Mouse (Mus musculus): ENCODE results near the gene Dhx8. TPM values are rescaled to one million over a fixed set of nuclear protein-coding genes. Genes with fewer than 3 reads are reported as not detected.

Gene Dhx8
- polyA plus RNA-seq, 1 experiment from 2014 or later: 20.4 TPM

DNA sequence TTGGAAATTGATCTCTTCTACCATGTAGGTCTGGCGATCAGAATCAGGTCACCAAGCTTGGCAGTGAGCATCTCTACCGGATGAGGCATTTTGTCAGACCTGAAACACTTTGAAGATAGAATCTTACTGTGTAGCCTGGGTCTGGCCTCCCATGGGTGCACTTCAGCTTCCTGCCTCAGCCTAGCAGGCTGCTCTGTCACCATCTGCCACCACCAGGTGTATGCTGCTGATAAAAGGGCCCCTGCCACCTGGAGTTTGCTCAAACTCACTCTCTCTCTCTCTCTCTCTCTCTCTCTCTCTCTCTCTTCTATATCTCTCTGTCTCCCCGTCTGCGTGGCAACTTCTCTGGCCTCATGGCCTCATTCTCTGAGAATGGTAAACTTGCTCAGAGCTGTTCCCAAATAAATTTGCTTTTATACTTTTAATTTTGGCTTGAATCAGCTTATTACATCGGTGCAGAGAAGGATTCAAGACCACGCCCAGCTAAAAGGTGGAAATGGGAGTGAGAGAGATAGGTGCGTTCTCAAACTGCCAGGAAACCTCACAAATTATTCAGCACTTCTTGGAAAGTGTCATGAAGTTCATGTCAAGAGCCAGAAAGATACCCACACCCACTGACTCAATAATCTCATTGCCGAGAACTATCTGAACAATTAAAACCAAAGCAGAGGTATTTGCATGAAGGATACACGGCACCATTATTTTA is 35.4 kb upstream of the Dhx8 start:
- no peak for DNase-seq (ENCODE audit: low spot score)
- H3K9me3 ChIP-seq (replicated peaks; ENCODE audit: low read length): no peaks in the 10 kb centered on the region
- peaks cover 13% of the 10 kb centered on the region; the same call in 1 of the 2 replicates for H3K4me1 ChIP-seq (replicated peaks; ENCODE audit: insufficient read depth, low read length)
- H3K9ac ChIP-seq (ENCODE audit: low read depth, low read length): no peak overlapping the region
- WGBS: 93% methylated on average over 9 of the region's 9 CpGs
- H3K27me3 ChIP-seq (ENCODE audit: insufficient read depth, low read length): no peaks in the 10 kb centered on the region
- peak overlapping the region; percentile 63 for H3K27ac ChIP-seq
- H3K36me3 ChIP-seq (ENCODE audit: insufficient read depth, low read length): no peaks in the 10 kb centered on the region
- H3K4me2 ChIP-seq (ENCODE audit: low read length): no peak overlapping the region
- no peak for ATAC-seq (replicated peaks; ENCODE audit: low FRiP score, low read depth)
- no peak for TF ChIP-seq CTCF (IDR thresholded peaks at IDR 0.05; ENCODE audit: low read depth)
- no peak overlapping the region for H3K4me3 ChIP-seq (replicated peaks; ENCODE audit: low read depth, low read length)

DNA sequence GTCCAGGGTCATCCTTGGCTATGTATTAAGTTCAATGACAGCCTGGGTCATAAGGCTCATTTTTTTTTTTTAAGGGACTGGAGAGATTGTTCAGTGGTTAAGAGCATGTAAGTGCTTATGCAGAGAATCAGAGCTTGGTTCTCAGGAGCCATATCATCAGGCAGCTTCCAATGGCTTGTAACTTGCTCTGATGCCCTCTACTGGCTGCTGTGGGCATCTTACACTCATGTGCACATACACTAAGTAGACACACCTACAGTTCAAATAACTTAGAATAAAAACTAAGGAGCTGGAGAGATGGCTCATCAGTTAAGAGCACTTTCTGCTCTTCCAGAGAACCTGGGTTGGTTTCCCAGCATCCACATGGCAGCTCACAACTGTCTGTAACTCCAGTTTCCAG is 34.6 kb upstream of the Dhx8 start:
- DNase-seq (ENCODE audit: low spot score): no peak
- ATAC-seq (replicated peaks; ENCODE audit: low FRiP score, low read depth): no peak

DNA sequence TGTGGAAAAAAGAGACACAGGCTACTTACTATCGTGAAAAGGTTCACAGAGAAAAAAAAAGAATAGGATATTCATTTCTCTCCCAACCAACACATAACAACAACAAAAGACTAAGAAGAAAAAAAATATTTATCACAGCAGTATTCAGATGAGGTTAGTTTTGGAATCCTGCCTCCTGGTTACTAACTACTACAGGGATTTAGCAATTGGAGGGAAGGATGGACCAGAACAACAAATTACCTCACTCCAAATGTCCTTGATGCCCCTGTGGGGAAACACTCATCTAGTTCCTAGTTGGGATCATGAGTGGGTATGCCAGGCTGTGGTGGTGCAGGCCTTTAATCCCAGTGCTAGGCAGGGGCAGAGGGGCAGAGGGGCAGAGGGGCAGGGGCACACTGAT is 33.2 kb upstream of the Dhx8 start:
- WGBS: 92% methylated on average over 1 of the region's 1 CpGs
- Histone ChIP-seq H3K4me1 (replicated peaks; ENCODE audit: insufficient read depth, low read length) (peaks cover 13% of the 10 kb centered on the region; the same call in 1 of the 2 replicates), H3K4me2 (ENCODE audit: low read length) (no peak overlapping the region), H3K27me3 (ENCODE audit: insufficient read depth, low read length) (no peaks in the 10 kb centered on the region), H3K4me3 (replicated peaks; ENCODE audit: low read depth, low read length) (no peak overlapping the region), H3K9me3 (replicated peaks; ENCODE audit: low read length) (no peaks in the 10 kb centered on the region), H3K9ac (ENCODE audit: low read depth, low read length) (no peak overlapping the region), H3K36me3 (ENCODE audit: insufficient read depth, low read length) (no peaks in the 10 kb centered on the region), H3K27ac (no peak overlapping the region)
- ATAC-seq (replicated peaks; ENCODE audit: low FRiP score, low read depth) (no peak), DNase-seq (ENCODE audit: low spot score) (no peak)
- no peak for TF ChIP-seq CTCF (IDR thresholded peaks at IDR 0.05; ENCODE audit: low read depth)

More for the DNA sequence above, 34.6 kb upstream of the Dhx8 start:
- Histone ChIP-seq H3K9ac (ENCODE audit: low read depth, low read length) (no peak overlapping the region), H3K4me2 (ENCODE audit: low read length) (no peak overlapping the region), H3K36me3 (ENCODE audit: insufficient read depth, low read length) (no peaks in the 10 kb centered on the region), H3K27me3 (ENCODE audit: insufficient read depth, low read length) (no peaks in the 10 kb centered on the region), H3K27ac (no peak overlapping the region), H3K9me3 (replicated peaks; ENCODE audit: low read length) (no peaks in the 10 kb centered on the region), H3K4me1 (replicated peaks; ENCODE audit: insufficient read depth, low read length) (peaks cover 13% of the 10 kb centered on the region; the same call in 1 of the 2 replicates), H3K4me3 (replicated peaks; ENCODE audit: low read depth, low read length) (no peak overlapping the region)
- TF ChIP-seq CTCF (IDR thresholded peaks at IDR 0.05; ENCODE audit: low read depth): peak; percentile 22; the same call in 1 of the 2 replicates

DNA sequence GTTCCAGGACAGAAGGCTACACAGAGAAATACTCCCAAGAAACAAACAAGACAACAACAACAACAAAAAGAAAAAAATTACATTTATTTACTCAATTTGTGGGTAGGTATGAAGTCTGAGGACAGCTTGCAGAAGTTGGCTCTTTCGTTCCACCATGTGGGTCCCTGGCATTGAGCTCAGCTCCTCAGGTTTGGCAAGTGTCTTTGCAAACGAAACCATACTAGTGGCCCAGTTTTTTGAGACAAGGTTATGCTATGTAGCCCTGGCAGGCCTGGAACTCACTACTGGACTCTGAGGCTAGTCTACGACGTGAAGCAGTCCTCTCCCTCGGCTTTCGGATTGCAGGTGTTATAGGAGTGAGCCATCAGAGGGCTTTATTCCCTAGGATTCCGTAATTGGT is 32.7 kb upstream of the Dhx8 start:
- Histone ChIP-seq H3K9me3 (replicated peaks; ENCODE audit: low read length) (no peaks in the 10 kb centered on the region), H3K27me3 (ENCODE audit: insufficient read depth, low read length) (no peaks in the 10 kb centered on the region), H3K9ac (ENCODE audit: low read depth, low read length) (no peak overlapping the region), H3K4me1 (replicated peaks; ENCODE audit: insufficient read depth, low read length) (peaks cover 13% of the 10 kb centered on the region; the same call in 1 of the 2 replicates), H3K4me3 (replicated peaks; ENCODE audit: low read depth, low read length) (no peak overlapping the region), H3K36me3 (ENCODE audit: insufficient read depth, low read length) (no peaks in the 10 kb centered on the region), H3K4me2 (ENCODE audit: low read length) (no peak overlapping the region), H3K27ac (peak overlapping the region; percentile 42; the same call in 1 of the 2 replicates)
- DNase-seq (ENCODE audit: low spot score): no peak
- ATAC-seq (replicated peaks; ENCODE audit: low FRiP score, low read depth): no peak
- 35% methylated on average over 7 of the region's 7 CpGs for WGBS
- no peak for TF ChIP-seq CTCF (IDR thresholded peaks at IDR 0.05; ENCODE audit: low read depth)

GRCm38 (mm10) chr11:101700446-101700845 is 32.3 kb upstream of the Dhx8 start:
- H3K27me3 ChIP-seq (ENCODE audit: insufficient read depth, low read length): no peaks in the 10 kb centered on the region
- no peak overlapping the region for H3K4me2 ChIP-seq (ENCODE audit: low read length)
- no peak for TF ChIP-seq CTCF (IDR thresholded peaks at IDR 0.05; ENCODE audit: low read depth)
- peaks cover 13% of the 10 kb centered on the region; the same call in 1 of the 2 replicates for H3K4me1 ChIP-seq (replicated peaks; ENCODE audit: insufficient read depth, low read length)
- no peak for ATAC-seq (replicated peaks; ENCODE audit: low FRiP score, low read depth)
- DNase-seq (ENCODE audit: low spot score): peak; percentile 60
- no peaks in the 10 kb centered on the region for H3K9me3 ChIP-seq (replicated peaks; ENCODE audit: low read length)
- H3K4me3 ChIP-seq (replicated peaks; ENCODE audit: low read depth, low read length): no peak overlapping the region
- H3K27ac ChIP-seq: peak overlapping the region; percentile 42; the same call in 1 of the 2 replicates
- H3K36me3 ChIP-seq (ENCODE audit: insufficient read depth, low read length): no peaks in the 10 kb centered on the region
- WGBS: 5% methylated on average over 12 of the region's 12 CpGs
- no peak overlapping the region for H3K9ac ChIP-seq (ENCODE audit: low read depth, low read length)

DNA sequence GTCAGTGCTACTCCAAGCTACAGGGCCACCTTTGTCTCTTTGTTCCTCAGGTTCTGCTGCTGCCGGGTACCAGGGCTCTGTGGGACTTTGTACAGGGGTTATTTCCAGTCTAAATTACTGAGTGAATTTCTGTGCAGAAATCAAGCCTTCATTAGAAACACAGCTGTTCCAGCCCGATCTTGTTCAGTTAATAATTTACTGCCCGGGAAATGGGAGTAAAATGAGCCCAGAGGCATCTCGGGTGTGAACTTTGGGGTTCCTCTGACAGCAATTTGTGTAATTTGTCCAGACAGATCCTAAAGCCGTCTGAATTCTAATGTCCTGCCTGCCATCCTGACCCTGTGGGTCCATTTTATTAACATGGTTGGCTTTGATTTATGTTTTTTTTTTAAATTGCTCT is 28.6 kb upstream of the Dhx8 start:
- Histone ChIP-seq H3K4me2 (ENCODE audit: low read length) (no peak overlapping the region), H3K9ac (ENCODE audit: low read depth, low read length) (no peak overlapping the region), H3K4me1 (replicated peaks; ENCODE audit: insufficient read depth, low read length) (0 out of 2 replicates have a peak, but pooled peaks cover 7% of the 10 kb centered on the region), H3K9me3 (replicated peaks; ENCODE audit: low read length) (no peaks in the 10 kb centered on the region), H3K36me3 (ENCODE audit: insufficient read depth, low read length) (no peaks in the 10 kb centered on the region), H3K27me3 (ENCODE audit: insufficient read depth, low read length) (no peaks in the 10 kb centered on the region), H3K4me3 (replicated peaks; ENCODE audit: low read depth, low read length) (no peak overlapping the region), H3K27ac (peak overlapping the region; percentile 65)
- ATAC-seq (replicated peaks; ENCODE audit: low FRiP score, low read depth): no peak
- DNase-seq (ENCODE audit: low spot score): peak; percentile 66
- 12% methylated on average over 5 of the region's 5 CpGs for WGBS
- TF ChIP-seq CTCF (IDR thresholded peaks at IDR 0.05; ENCODE audit: low read depth): no peak
